ENCODE assay signal across 19 mouse cellular contexts in the genomic region with DNA sequence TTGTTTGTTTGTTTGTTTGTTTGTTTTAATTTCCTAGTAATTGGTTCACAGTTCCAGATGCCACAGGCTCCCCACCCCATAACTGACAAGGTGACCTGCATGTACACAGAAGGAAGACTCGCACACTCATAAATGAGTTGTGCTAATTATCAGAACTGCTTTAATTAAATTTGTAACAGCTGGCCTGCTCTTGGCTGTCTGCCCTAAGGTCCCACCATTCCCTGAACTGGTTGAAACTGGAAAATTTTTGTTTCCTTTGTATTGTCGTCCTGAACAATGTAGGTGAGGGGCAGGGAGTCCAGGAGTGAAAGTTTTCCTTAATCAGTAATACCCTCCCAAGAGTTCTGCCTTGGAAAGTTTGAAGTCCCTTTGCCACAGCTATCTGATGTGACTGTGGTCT.
DNase-seq lines count a peak whose midpoint lies in the region; ATAC-seq lines count a peak whose summit lies in the region.
"Had no signal": no experiment of that assay in that cellular context is flagged by ENCODE, and none has a peak within 500 bp of the region (broad histone marks: within the 10 kb centered on the region; RNA-seq: fewer than 3 reads in every experiment).

No protein-coding gene starts in this region.

- no peak for ATAC-seq in intestine, embryonic 14.5 days (replicated peaks; ENCODE audit: low FRiP score, low TSS enrichment, low read depth)
- no peak for ATAC-seq in intestine, embryonic 15.5 days
- ATAC-seq in midbrain, embryonic 15.5 days (replicated peaks) = no peak
- ATAC-seq: forebrain, embryonic 16.5 days; hindbrain, embryonic 16.5 days; intestine, postnatal 0 days; Patski had no signal

- H3K4me2 ChIP-seq in intestine, embryonic 14.5 days (ENCODE audit: low read length) = no peak overlapping the region
- H3K4me2 ChIP-seq in intestine, embryonic 15.5 days (replicated peaks) = no peak overlapping the region
- no peak overlapping the region for H3K4me2 ChIP-seq in midbrain, embryonic 15.5 days
- H3K4me2 ChIP-seq: embryonic facial prominence, embryonic 12.5 days; embryonic facial prominence, embryonic 15.5 days; heart, embryonic 11.5 days; hindbrain, embryonic 13.5 days had no signal

- H3K4me1 ChIP-seq in intestine, embryonic 14.5 days (replicated peaks; ENCODE audit: control insufficient read depth, insufficient read depth, low read length) = no peaks in the 10 kb centered on the region
- no peaks in the 10 kb centered on the region for H3K4me1 ChIP-seq in intestine, embryonic 15.5 days (replicated peaks)
- H3K4me1 ChIP-seq in midbrain, embryonic 15.5 days = no peaks in the 10 kb centered on the region
- H3K4me1 ChIP-seq: embryonic facial prominence, embryonic 12.5 days; embryonic facial prominence, embryonic 15.5 days; hindbrain, embryonic 10.5 days had no signal

- DNase-seq in cerebellum, postnatal 10 days = peak; percentile 47 to 53
- no peak for DNase-seq in cerebellum, postnatal 25 days
- peak; percentile 33 for DNase-seq in intestine, embryonic 14.5 days (ENCODE audit: low spot score)
- peak; percentile 57 for DNase-seq in retina, embryonic 14.5 days (ENCODE audit: low spot score)
- DNase-seq: adrenal gland, postnatal 10 days; adrenal gland, postnatal 36 days; gastrocnemius, postnatal 10 days; gastrocnemius, postnatal 36 days had no signal

- H3K27ac ChIP-seq in intestine, embryonic 14.5 days (ENCODE audit: low read depth) = no peak overlapping the region
- H3K27ac ChIP-seq in intestine, embryonic 15.5 days = no peak overlapping the region
- H3K27ac ChIP-seq in midbrain, embryonic 15.5 days = no peak overlapping the region
- H3K27ac ChIP-seq: embryonic facial prominence, embryonic 12.5 days; embryonic facial prominence, embryonic 15.5 days; hindbrain, embryonic 10.5 days; hindbrain, embryonic 13.5 days had no signal

- H3K9me3 ChIP-seq in intestine, embryonic 14.5 days (ENCODE audit: control insufficient read depth, low read length) = no peaks in the 10 kb centered on the region
- H3K9me3 ChIP-seq in intestine, embryonic 15.5 days = no peaks in the 10 kb centered on the region
- H3K9me3 ChIP-seq in midbrain, embryonic 15.5 days = no peaks in the 10 kb centered on the region
- H3K9me3 ChIP-seq: embryonic facial prominence, embryonic 12.5 days; embryonic facial prominence, embryonic 15.5 days; hindbrain, embryonic 10.5 days; hindbrain, embryonic 13.5 days had no signal

- no peak overlapping the region for H3K9ac ChIP-seq in intestine, embryonic 14.5 days (ENCODE audit: low read length)
- no peak overlapping the region for H3K9ac ChIP-seq in intestine, embryonic 15.5 days
- H3K9ac ChIP-seq in midbrain, embryonic 15.5 days = no peak overlapping the region
- H3K9ac ChIP-seq: embryonic facial prominence, embryonic 12.5 days; embryonic facial prominence, embryonic 15.5 days; hindbrain, embryonic 13.5 days had no signal

- no peaks in the 10 kb centered on the region for H3K36me3 ChIP-seq in intestine, embryonic 14.5 days (ENCODE audit: control insufficient read depth, insufficient read depth, low read length)
- H3K36me3 ChIP-seq in intestine, embryonic 15.5 days = no peaks in the 10 kb centered on the region
- no peaks in the 10 kb centered on the region for H3K36me3 ChIP-seq in midbrain, embryonic 15.5 days (replicated peaks)
- H3K36me3 ChIP-seq: embryonic facial prominence, embryonic 12.5 days; embryonic facial prominence, embryonic 15.5 days; hindbrain, embryonic 10.5 days; hindbrain, embryonic 13.5 days had no signal

- no peaks in the 10 kb centered on the region for H3K27me3 ChIP-seq in intestine, embryonic 14.5 days (replicated peaks; ENCODE audit: control insufficient read depth, insufficient read depth, low read length)
- H3K27me3 ChIP-seq in intestine, embryonic 15.5 days (replicated peaks) = no peaks in the 10 kb centered on the region
- no peaks in the 10 kb centered on the region for H3K27me3 ChIP-seq in midbrain, embryonic 15.5 days (replicated peaks)
- H3K27me3 ChIP-seq: embryonic facial prominence, embryonic 12.5 days; embryonic facial prominence, embryonic 15.5 days; hindbrain, embryonic 13.5 days had no signal

- no peak overlapping the region for H3K4me3 ChIP-seq in intestine, embryonic 14.5 days (ENCODE audit: low read depth, low read length)
- H3K4me3 ChIP-seq in intestine, embryonic 15.5 days (replicated peaks) = no peak overlapping the region
- H3K4me3 ChIP-seq in midbrain, embryonic 15.5 days = no peak overlapping the region
- H3K4me3 ChIP-seq: embryonic facial prominence, embryonic 12.5 days; embryonic facial prominence, embryonic 15.5 days; hindbrain, embryonic 10.5 days; hindbrain, embryonic 13.5 days had no signal

- WGBS in intestine, embryonic 14.5 days = 64% methylated on average over 2 of the region's 2 CpGs
- WGBS in intestine, embryonic 15.5 days = 79% methylated on average over 2 of the region's 2 CpGs
- 56% methylated on average over 2 of the region's 2 CpGs for WGBS in midbrain, embryonic 15.5 days

Comparison
In these comparisons a context has a peak if more than half of its experiments do, and no peak if none do; other contexts are left out.
1. DNase-seq: peak in cerebellum, postnatal 10 days (2 of 2), intestine, embryonic 14.5 days (single experiment) and retina, embryonic 14.5 days (single experiment); none in cerebellum, postnatal 25 days (0 of 2).